Mouse (Mus musculus) heart, embryonic 12.5 days (tissue): ENCODE measurements around the gene Map1lc3a. TPM values are rescaled to one million over a fixed set of nuclear protein-coding genes. Genes with fewer than 3 reads are reported as not detected.

ENCODE experiments used
- ATAC-seq: fragments of 200-750 bp; cut with Nextera tagmentation; 2 replicates; pipeline ENCODE4 v1.8.0; 2017; ENCODE audit warnings: moderate TSS enrichment, moderate library complexity; ENCODE audit not compliant: insufficient number of reproducible peaks, low FRiP score
- H3K27ac ChIP-seq: fragments of 300-500 bp; sonication (generic); 2 replicates; pipeline ENCODE4 v1.5.1; 2016; ENCODE audit warnings: mild to moderate bottlenecking, moderate library complexity; ENCODE audit not compliant: poor library complexity, severe bottlenecking
- H3K27me3 ChIP-seq: fragments of 300-500 bp; sonication (generic); replicated peaks from 2 replicates; pipeline ENCODE4 v1.6.1; 2016; ENCODE audit warnings: mild to moderate bottlenecking, moderate library complexity
- H3K36me3 ChIP-seq: fragments of 300-500 bp; sonication (generic); 2 replicates; pipeline ENCODE4 v1.6.1; 2016; ENCODE audit warnings: mild to moderate bottlenecking, moderate library complexity
- H3K4me1 ChIP-seq: fragments of 300-500 bp; sonication (generic); replicated peaks from 2 replicates; pipeline ENCODE4 v1.6.1; 2016; ENCODE audit warnings: mild to moderate bottlenecking
- H3K4me2 ChIP-seq: fragments of 300-500 bp; sonication (generic); 2 replicates; pipeline ENCODE4 v1.6.1; 2016; ENCODE audit warnings: mild to moderate bottlenecking, moderate library complexity
- H3K4me3 ChIP-seq: fragments of 300-500 bp; sonication (generic); 2 replicates; pipeline ENCODE4 v1.5.1; 2016; ENCODE audit warnings: mild to moderate bottlenecking
- H3K9ac ChIP-seq: fragments of 300-500 bp; sonication (generic); 2 replicates; pipeline ENCODE4 v1.6.1; 2016; ENCODE audit warnings: mild to moderate bottlenecking, moderate library complexity
- H3K9me3 ChIP-seq: fragments of 300-500 bp; sonication (generic); replicated peaks from 2 replicates; pipeline ENCODE4 v1.6.1; 2016; ENCODE audit warnings: mild to moderate bottlenecking, moderate library complexity
- WGBS: fragments of 180-500 bp; shearing (Covaris S2); methylation state at CpG from one replicate; pipeline ENCODE4 v1.1.7; 2016; 5-methylcytosine and 5-hydroxymethylcytosine counted together
- polyA plus RNA-seq: library from polyadenylated mRNA; unstranded; fragments of >200 nt; fragmentation: Nextera tagmentation; extraction: Ambion mirVana; gene quantifications from 2 replicates; pipeline ENCODE4 v1.2.1, GENCODE M21; 2016

Gene Map1lc3a
- polyA plus RNA-seq, 1 experiment from 2014 or later, result 252 TPM

DNA sequence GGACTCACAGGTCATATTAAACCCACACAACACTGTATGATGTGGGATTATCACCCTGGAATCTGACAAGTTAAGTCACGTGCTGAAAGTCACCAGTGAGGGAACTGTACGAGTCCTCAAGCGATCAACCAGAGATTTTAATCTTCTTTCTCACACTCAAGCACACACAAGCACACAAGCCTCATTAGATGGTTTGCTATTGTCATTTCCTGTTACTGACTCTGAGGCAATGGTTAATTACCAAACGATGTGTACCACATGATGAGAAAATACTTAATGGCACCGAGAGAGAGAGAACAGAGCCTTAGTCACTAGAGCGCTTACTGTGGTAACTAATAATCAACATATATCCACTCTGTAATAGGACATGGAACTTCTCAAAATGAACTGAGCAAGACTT is 9.6 kb downstream of the Map1lc3a start:
- Histone ChIP-seq H3K36me3 (peaks cover 27% of the 10 kb centered on the region), H3K4me1 (peaks cover 27% of the 10 kb centered on the region), H3K27me3 (no peaks in the 10 kb centered on the region), H3K27ac (no peak overlapping the region), H3K9me3 (no peaks in the 10 kb centered on the region), H3K4me3 (no peak overlapping the region), H3K4me2 (no peak overlapping the region), H3K9ac (no peak overlapping the region)
- ATAC-seq, result no peak
- 85% methylated on average over 6 of the region's 6 CpGs for WGBS

DNA sequence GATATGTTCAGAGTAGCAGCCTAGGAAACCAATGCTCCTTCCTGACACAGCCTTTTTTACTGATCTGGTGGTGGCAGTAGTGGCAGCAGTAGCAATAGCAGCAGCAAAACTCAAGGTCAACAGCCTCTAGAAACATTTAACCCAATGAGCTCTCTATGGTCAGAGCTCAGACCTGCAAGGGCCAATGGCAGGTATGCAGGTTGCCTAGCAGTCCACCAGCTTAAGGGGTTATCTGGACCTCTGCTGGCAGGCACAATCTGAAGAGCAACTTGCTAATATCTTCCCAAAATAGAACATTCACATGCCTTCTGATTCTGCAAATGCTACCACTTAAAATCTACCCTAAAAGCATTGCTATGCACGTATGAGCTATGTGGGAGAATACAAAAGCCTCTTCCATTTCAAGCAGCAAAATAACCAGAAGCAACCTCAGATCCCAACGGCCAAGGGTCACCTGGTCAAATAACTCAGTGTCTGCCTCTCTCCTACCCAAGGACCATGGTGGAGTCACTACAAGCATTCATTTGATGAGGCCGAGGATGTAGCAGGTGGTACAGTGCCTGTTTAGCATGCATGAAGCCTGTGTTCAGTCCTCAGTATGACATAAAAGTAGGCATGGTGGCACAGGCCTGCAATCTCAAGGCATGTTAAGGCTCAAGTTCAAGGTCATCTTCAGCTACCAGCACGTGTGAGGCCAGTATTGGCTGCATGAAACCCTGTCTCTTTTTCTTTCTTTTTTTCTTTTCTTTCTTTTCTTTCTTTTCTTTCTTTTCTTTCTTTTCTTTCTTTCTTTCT is 11.6 kb downstream of the Map1lc3a start:
- peak; percentile 70 for ATAC-seq
- H3K27me3 ChIP-seq, result no peaks in the 10 kb centered on the region
- peaks cover 27% of the 10 kb centered on the region for H3K4me1 ChIP-seq
- H3K9me3 ChIP-seq, result no peaks in the 10 kb centered on the region
- no peak overlapping the region for H3K4me2 ChIP-seq
- peaks cover 46% of the 10 kb centered on the region for H3K36me3 ChIP-seq
- peak overlapping the region; percentile 95 for H3K27ac ChIP-seq
- 54% methylated on average over 4 of the region's 4 CpGs for WGBS
- no peak overlapping the region for H3K9ac ChIP-seq
- no peak overlapping the region for H3K4me3 ChIP-seq

DNA sequence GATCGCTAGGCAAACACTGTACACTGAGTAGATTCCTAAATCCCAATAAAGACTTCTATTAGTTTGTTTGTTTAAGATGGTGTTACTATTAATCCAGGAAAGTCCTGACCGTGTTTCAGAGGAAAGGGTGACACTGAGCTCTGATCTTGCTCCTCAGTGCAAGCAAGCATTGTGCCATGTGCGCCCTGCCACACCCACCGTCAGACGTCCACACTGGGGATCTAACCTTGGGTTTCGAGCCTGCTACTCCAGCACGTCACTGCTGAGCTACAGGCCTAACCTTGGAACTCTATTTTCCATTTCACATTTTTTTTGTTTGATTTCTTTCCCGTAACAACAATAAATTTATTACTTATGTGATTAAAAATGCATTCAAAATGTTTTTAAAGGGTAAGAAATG is 14.0 kb downstream of the Map1lc3a start:
- H3K4me2 ChIP-seq, result no peak overlapping the region
- H3K4me3 ChIP-seq, result no peak overlapping the region
- no peaks in the 10 kb centered on the region for H3K27me3 ChIP-seq
- peaks cover 53% of the 10 kb centered on the region for H3K36me3 ChIP-seq
- H3K4me1 ChIP-seq, result peaks cover 13% of the 10 kb centered on the region
- ATAC-seq, result no peak
- 88% methylated on average over 8 of the region's 8 CpGs for WGBS
- H3K9me3 ChIP-seq, result no peaks in the 10 kb centered on the region
- no peak overlapping the region for H3K9ac ChIP-seq
- H3K27ac ChIP-seq, result no peak overlapping the region

DNA sequence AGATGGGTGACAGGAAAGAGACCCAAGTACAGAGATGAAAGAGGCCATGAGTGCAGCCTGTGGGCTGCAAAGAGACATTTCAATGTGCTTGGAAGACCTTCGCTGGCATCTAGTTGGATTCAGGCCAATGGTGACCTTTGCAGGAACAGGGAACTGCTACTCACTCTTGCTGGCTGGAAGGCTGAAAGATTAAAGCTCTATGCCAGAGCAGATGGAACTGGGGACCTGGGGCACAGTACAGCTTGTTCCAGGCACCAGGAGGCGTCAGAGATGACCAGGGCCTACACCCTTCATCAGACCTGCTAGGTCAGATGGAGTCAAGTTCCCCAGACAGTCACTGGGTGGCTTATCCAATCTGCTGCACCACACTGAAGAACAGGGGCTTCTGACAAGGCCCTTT is 17.3 kb downstream of the Map1lc3a start:
- H3K4me2 ChIP-seq, result no peak overlapping the region
- no peaks in the 10 kb centered on the region for H3K4me1 ChIP-seq
- 79% methylated on average over 2 of the region's 2 CpGs for WGBS
- peaks cover 80% of the 10 kb centered on the region for H3K36me3 ChIP-seq
- H3K9ac ChIP-seq, result no peak overlapping the region
- H3K4me3 ChIP-seq, result no peak overlapping the region
- H3K27ac ChIP-seq, result no peak overlapping the region
- ATAC-seq, result no peak
- H3K27me3 ChIP-seq, result no peaks in the 10 kb centered on the region
- H3K9me3 ChIP-seq, result no peaks in the 10 kb centered on the region

DNA sequence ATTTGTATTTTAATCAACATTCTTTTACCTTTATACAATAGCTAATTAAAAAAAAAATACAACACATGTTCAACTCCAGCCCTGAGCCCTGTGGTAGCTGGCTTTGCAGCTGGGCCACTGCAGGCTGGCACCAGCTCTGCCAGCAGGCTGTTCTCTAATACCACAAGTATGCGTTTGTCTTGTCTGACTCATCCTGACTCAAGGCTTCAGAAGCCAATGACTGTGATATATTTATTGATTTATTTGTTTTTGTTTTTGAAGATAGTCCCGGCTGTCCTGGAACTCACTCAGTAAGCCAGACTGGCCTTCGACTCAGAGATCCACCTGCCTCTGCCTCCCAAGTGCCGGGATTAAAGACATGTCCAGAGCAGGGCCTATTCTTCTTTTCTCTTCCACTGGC is 17.8 kb downstream of the Map1lc3a start:
- H3K9ac ChIP-seq, result no peak overlapping the region
- no peak for ATAC-seq
- no peak overlapping the region for H3K4me2 ChIP-seq
- no peaks in the 10 kb centered on the region for H3K27me3 ChIP-seq
- peaks cover 86% of the 10 kb centered on the region for H3K36me3 ChIP-seq
- no peaks in the 10 kb centered on the region for H3K9me3 ChIP-seq
- no peak overlapping the region for H3K4me3 ChIP-seq
- 86% methylated on average over 4 of the region's 4 CpGs for WGBS
- H3K27ac ChIP-seq, result no peak overlapping the region
- H3K4me1 ChIP-seq, result no peaks in the 10 kb centered on the region

DNA sequence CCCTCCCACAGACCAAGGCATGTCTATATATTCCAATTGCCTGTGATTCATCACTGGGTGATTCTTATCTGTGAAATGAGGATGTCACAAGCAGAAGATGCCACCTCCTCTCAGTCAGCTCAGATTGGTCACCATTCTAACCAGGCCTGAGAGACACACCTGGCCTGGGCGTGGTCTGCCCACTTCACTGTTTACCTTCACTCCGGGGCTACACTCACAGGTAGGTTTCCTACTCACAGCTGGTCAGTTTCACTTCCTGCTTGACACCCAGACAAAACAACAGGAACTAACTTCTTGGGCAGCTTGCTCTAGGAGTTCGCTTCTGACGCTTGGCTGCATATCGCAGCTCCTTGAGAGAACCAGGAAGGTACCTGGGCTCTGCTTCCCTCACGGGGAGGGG is 19.4 kb downstream of the Map1lc3a start:
- Histone ChIP-seq H3K4me3 (no peak overlapping the region), H3K9ac (no peak overlapping the region), H3K27ac (no peak overlapping the region), H3K4me2 (no peak overlapping the region), H3K4me1 (peaks cover 8% of the 10 kb centered on the region), H3K9me3 (no peaks in the 10 kb centered on the region), H3K36me3 (peaks cover 79% of the 10 kb centered on the region), H3K27me3 (no peaks in the 10 kb centered on the region)
- no peak for ATAC-seq
- 90% methylated on average over 6 of the region's 6 CpGs for WGBS

DNA sequence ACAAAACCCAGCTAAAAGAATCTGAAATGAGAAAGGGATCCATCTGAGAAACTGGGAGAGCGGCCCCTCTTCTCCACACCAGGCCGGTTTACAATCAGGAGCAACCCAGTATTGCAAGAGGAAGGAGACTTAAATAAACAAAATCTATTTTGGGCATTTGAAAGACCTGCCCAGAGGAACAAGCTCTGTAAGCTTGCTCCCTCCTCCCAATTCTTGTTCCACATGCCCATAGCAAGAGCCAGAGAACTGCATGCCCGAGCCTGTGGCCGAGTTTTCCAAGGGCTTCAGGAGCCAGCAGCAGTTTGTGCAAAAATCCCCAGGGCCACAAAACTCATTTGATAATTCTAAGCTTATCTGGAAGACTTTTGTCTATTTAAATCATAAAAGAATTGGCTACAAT is 23.5 kb downstream of the Map1lc3a start:
- H3K4me1 ChIP-seq, result peaks cover 8% of the 10 kb centered on the region
- H3K4me2 ChIP-seq, result no peak overlapping the region
- no peak for ATAC-seq

DNA sequence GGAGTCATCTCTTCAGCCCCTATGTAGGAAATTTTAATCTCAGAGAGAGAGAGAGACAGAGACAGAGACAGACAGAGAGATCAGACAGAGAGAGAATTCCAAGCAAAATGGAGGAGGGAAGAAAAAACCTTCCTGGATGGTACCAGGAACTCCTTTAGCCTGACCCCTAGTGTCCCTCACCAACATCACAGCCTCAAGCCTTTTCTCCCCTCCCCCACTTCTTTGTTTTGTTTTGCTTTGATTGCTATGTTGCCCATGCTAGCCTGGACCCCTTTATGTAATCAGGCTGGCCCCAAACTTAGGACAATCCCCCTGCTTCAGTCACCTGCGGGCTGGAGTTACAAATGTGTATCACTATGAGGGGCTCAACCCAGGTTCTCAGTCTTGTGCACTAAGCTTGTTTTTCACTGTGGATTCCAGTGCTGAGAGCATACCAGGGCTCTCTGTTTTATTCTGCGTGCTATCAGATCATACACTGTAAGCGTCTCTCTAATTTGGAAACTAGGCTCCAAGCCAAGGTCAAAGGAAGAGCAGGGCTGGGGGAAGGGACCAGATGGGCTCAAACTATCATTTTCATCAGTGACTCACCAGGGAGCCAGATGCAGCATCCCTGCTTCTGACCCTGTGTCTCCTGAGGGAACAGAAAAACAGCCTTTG is 33.0 kb downstream of the Map1lc3a start:
- 0 out of 2 replicates have a peak, but pooled peaks have one; percentile 48 for ATAC-seq
- no peak overlapping the region for H3K4me2 ChIP-seq
- H3K4me1 ChIP-seq, result peaks cover 8% of the 10 kb centered on the region
- H3K27ac ChIP-seq, result peak overlapping the region; percentile 86
- H3K36me3 ChIP-seq, result peaks cover 33% of the 10 kb centered on the region
- no peak overlapping the region for H3K9ac ChIP-seq
- WGBS, result 18% methylated on average over 3 of the region's 3 CpGs
- no peaks in the 10 kb centered on the region for H3K9me3 ChIP-seq
- no peak overlapping the region for H3K4me3 ChIP-seq
- H3K27me3 ChIP-seq, result no peaks in the 10 kb centered on the region

More for the DNA sequence above, 23.5 kb downstream of the Map1lc3a start:
- Histone ChIP-seq H3K36me3 (peaks cover 68% of the 10 kb centered on the region), H3K9ac (no peak overlapping the region), H3K27ac (peak overlapping the region; percentile 42), H3K4me3 (no peak overlapping the region), H3K9me3 (no peaks in the 10 kb centered on the region), H3K27me3 (no peaks in the 10 kb centered on the region)
- WGBS, result 48% methylated on average over 4 of the region's 4 CpGs

DNA sequence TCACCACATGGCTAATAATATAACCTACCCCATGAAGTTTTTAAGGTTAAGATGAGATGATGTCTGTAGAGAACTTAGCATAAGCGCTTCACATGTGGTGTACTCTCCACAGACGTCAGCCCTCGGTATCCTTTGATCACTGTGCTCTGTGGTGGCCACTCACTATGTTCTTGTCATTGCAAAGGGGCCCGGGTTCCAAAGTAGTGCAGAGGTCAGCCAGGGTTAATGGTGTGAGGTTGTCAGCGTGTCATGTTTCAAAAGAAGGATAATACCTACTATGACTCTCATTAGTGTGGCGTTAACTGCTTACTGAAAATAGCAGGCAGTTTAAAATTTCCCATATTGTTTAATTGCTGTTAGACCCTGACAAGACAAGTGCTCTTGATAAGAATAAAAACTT is 37.6 kb downstream of the Map1lc3a start:
- Histone ChIP-seq H3K4me1 (peaks cover 15% of the 10 kb centered on the region), H3K36me3 (peaks cover 28% of the 10 kb centered on the region), H3K27ac (no peak overlapping the region), H3K9ac (no peak overlapping the region), H3K4me2 (no peak overlapping the region), H3K4me3 (no peak overlapping the region), H3K9me3 (no peaks in the 10 kb centered on the region), H3K27me3 (no peaks in the 10 kb centered on the region)
- 71% methylated on average over 6 of the region's 6 CpGs for WGBS
- no peak for ATAC-seq

DNA sequence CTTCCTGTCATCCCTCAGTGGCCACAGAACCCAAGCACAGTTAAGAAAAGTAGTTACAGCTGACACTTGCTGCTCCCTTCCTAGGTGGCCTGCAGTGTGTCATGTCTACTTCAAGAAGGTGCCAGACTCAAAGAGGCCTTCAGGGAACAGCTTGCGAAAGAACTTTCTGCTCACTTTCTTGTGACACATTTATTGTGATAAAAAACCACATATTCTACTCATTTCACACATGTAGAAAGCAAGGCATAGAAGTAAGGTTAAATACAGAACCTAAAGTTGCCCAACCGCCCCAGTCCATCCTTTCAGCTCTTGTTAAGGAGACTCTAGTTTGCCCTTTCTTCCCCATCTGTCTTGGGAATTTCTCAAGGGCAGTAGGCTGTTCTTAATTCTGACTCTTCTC is 42.5 kb downstream of the Map1lc3a start:
- Histone ChIP-seq H3K4me3 (no peak overlapping the region), H3K9ac (no peak overlapping the region), H3K9me3 (no peaks in the 10 kb centered on the region), H3K27me3 (no peaks in the 10 kb centered on the region), H3K4me1 (peaks cover 19% of the 10 kb centered on the region), H3K36me3 (peaks cover 15% of the 10 kb centered on the region), H3K27ac (no peak overlapping the region), H3K4me2 (no peak overlapping the region)
- no peak for ATAC-seq
- WGBS, result 86% methylated on average over 2 of the region's 2 CpGs

DNA sequence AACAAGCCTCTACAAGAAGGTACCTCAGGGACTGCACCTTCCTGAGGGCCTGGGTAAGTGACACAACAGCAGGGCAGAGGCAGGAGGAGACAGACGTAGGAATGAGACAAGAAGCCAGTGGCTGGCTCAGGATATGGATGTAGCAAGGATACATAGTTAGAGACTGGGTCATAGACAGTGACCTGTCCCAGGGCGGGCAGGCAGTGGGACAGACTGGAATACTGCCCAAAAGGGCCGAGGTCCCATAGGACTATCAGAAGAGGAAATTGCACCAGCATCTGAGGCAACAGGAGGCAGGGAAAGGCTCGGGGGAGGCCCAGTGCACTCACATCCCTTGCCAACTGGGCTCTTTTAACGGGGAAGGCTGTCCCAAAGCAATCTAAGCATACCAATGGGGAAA is 44.5 kb downstream of the Map1lc3a start:
- ATAC-seq, result no peak
- no peak overlapping the region for H3K9ac ChIP-seq
- H3K27me3 ChIP-seq, result no peaks in the 10 kb centered on the region
- no peak overlapping the region for H3K4me3 ChIP-seq
- peaks cover 10% of the 10 kb centered on the region; the same call in 1 of the 2 replicates for H3K36me3 ChIP-seq
- no peak overlapping the region for H3K4me2 ChIP-seq
- peaks cover 16% of the 10 kb centered on the region for H3K4me1 ChIP-seq
- WGBS, result 75% methylated on average over 5 of the region's 5 CpGs
- no peaks in the 10 kb centered on the region for H3K9me3 ChIP-seq
- H3K27ac ChIP-seq, result no peak overlapping the region
